Mouse (Mus musculus): ENCODE results near the gene Ncbp1.

The Ncbp1 gene

GRCm38 (mm10) chr4:46201834-46202561, 63.6 kb downstream of the Ncbp1 start:
- DNase-seq (ENCODE audit: low spot score) = peak; percentile 28

GRCm38 (mm10) chr4:46202562-46203126, 64.2 kb downstream of the Ncbp1 start:
- peak; percentile 6 for DNase-seq (ENCODE audit: low spot score)

- DNase-seq (ENCODE audit: low spot score) = no peak
Measured at GRCm38 (mm10) chr4:46221090-46221489, 82.7 kb downstream of the Ncbp1 start.
